Mouse (Mus musculus) olfactory bulb, adult 2 months (tissue): ENCODE data around the gene Cpm.

Experiments
- CTCF ChIP-seq: fragments of 200-500 bp; IDR thresholded peaks from 2 replicates; pipeline ENCODE4 v1.5.1; 2012; ENCODE audit warnings: low read depth, mild to moderate bottlenecking, low read length, moderate library complexity; ENCODE audit not compliant: insufficient read depth
- POLR2A ChIP-seq: fragments of 200-500 bp; IDR thresholded peaks from 2 replicates; pipeline ENCODE4 v1.6.1; 2012; ENCODE audit warnings: mild to moderate bottlenecking, low read depth, low read length, moderate library complexity; ENCODE audit not compliant: insufficient read depth

- TF ChIP-seq CTCF (no peak), POLR2A (no peak)
These were observed 49.1 kb downstream of the Cpm start for GRCm38 (mm10) chr10:117678357-117678756.
